Mouse (Mus musculus) CH12.LX (cell line): ENCODE measurements around the gene Lrrc23. TPM values are rescaled to one million over a fixed set of nuclear protein-coding genes. Genes with fewer than 3 reads are reported as not detected.

ENCODE experiments used
- DNase-seq: peaks from one replicate; pipeline ENCODE4 v3.0.0-alpha.2; 2013; ENCODE audit errors: extremely low read depth
- H3K27ac ChIP-seq: 2 replicates; pipeline ENCODE4 v1.5.1; 2012; ENCODE audit warnings: low read depth, mild to moderate bottlenecking, control low read depth, moderate library complexity; ENCODE audit not compliant: insufficient read depth
- H3K27me3 ChIP-seq: replicated peaks from 2 replicates; pipeline ENCODE3; 2012; ENCODE audit warnings: inconsistent platforms
- H3K36me3 ChIP-seq, 2 experiments: replicated peaks in 1 of 2; 2 replicates each; pipeline versions ENCODE3 to v1.6.1; 2012; ENCODE audit warnings: inconsistent platforms in 1 of 2, low read length in 1 of 2, mild to moderate bottlenecking in 1 of 2, mixed read lengths in 1 of 2, moderate library complexity in 1 of 2; ENCODE audit not compliant: control insufficient read depth in 1 of 2, insufficient read depth in 1 of 2
- H3K4me1 ChIP-seq, 2 experiments: 2 replicates each; pipeline ENCODE4 v1.6.1; 2012; ENCODE audit warnings: inconsistent platforms in 1 of 2, moderate library complexity in 1 of 2; ENCODE audit not compliant: insufficient read depth in 2 of 2, control insufficient read depth in 1 of 2
- H3K4me2 ChIP-seq: 2 replicates; pipeline ENCODE4 v1.6.1; 2012; ENCODE audit warnings: low read depth, mild to moderate bottlenecking, control low read depth; ENCODE audit not compliant: poor library complexity, insufficient read depth, severe bottlenecking
- H3K4me3 ChIP-seq, 3 experiments: fragments of 150-350 bp in 1 of 3; sonication (generic) in 1 of 3; replicated peaks in 1 of 3; 2 replicates each; pipeline versions ENCODE3 to v1.5.1; 2011 to 2012; ENCODE audit warnings: low read depth in 2 of 3, low read length in 2 of 3, mild to moderate bottlenecking in 2 of 3, moderate library complexity in 2 of 3, control low read depth in 1 of 3, improper control_type of control experiment in 1 of 3, inconsistent platforms in 1 of 3, mixed read lengths in 1 of 3; ENCODE audit not compliant: poor library complexity in 1 of 3
- H3K79me2 ChIP-seq: replicated peaks from 2 replicates; pipeline ENCODE4 v1.6.1; 2012; ENCODE audit warnings: mild to moderate bottlenecking, moderate library complexity; ENCODE audit not compliant: control insufficient read depth, poor library complexity, insufficient read depth, severe bottlenecking; ENCODE audit errors: extremely low read depth
- H3K9ac ChIP-seq: 2 replicates; pipeline ENCODE4 v1.6.1; 2012; ENCODE audit warnings: low read depth, mild to moderate bottlenecking, control low read depth, moderate library complexity; ENCODE audit not compliant: insufficient read depth
- H3K9me3 ChIP-seq: replicated peaks from 2 replicates; pipeline ENCODE3; 2012; ENCODE audit warnings: low read length, inconsistent platforms, mixed read lengths
- BHLHE40 ChIP-seq: IDR thresholded peaks from 2 replicates; pipeline ENCODE4 v1.6.1; 2011; ENCODE audit warnings: mild to moderate bottlenecking, low read depth, low read length, improper control_type of control experiment
- CHD2 ChIP-seq: IDR thresholded peaks from 2 replicates; pipeline ENCODE4 v1.6.1; 2011; ENCODE audit warnings: low read length, improper control_type of control experiment
- E2F4 ChIP-seq: IDR thresholded peaks from 2 replicates; pipeline ENCODE4 v1.6.1; 2011; ENCODE audit warnings: low read depth, low read length, improper control_type of control experiment; ENCODE audit not compliant: insufficient replicate concordance
- ELF1 ChIP-seq: IDR thresholded peaks from 2 replicates; pipeline ENCODE4 v1.6.1; 2014; ENCODE audit warnings: low read depth, mild to moderate bottlenecking, inconsistent platforms, low read length, improper control_type of control experiment
- IRF4 ChIP-seq: IDR thresholded peaks from 2 replicates; pipeline ENCODE4 v1.6.1; 2014; ENCODE audit warnings: low read depth, mild to moderate bottlenecking, inconsistent platforms, low read length, improper control_type of control experiment
- JUND ChIP-seq: conservative IDR thresholded peaks from 2 replicates; pipeline ENCODE4 v1.6.1; 2011; ENCODE audit warnings: low read depth, low read length, improper control_type of control experiment
- MYC ChIP-seq: IDR thresholded peaks from 2 replicates; pipeline ENCODE4 v1.6.1; 2011; ENCODE audit warnings: low read depth, mild to moderate bottlenecking, improper control_type of control experiment, low read length
- NELFE ChIP-seq: IDR thresholded peaks from 2 replicates; pipeline ENCODE4 v1.6.1; 2011; ENCODE audit warnings: low read depth, low read length, improper control_type of control experiment
- TCF12 ChIP-seq: IDR thresholded peaks from 2 replicates; pipeline ENCODE4 v1.6.1; 2014; ENCODE audit warnings: low read depth, mild to moderate bottlenecking, inconsistent platforms, low read length, improper control_type of control experiment
- USF1 ChIP-seq: IDR thresholded peaks from 2 replicates; pipeline ENCODE4 v1.6.1; 2014; ENCODE audit warnings: low read depth, mild to moderate bottlenecking, inconsistent platforms, low read length, improper control_type of control experiment
- ZC3H11A ChIP-seq: IDR thresholded peaks from 2 replicates; pipeline ENCODE4 v1.6.1; 2012; ENCODE audit warnings: low read depth, mild to moderate bottlenecking, inconsistent platforms, low read length, improper control_type of control experiment
- ZKSCAN1 ChIP-seq: IDR thresholded peaks from 2 replicates; pipeline ENCODE4 v1.6.1; 2012; ENCODE audit warnings: low read depth, inconsistent platforms, low read length, improper control_type of control experiment, borderline replicate concordance
- dilution Hi-C: fragments of 300-500 bp; cut with MboI; formaldehyde crosslinking; loops from 2 replicates; pipeline ENCODE4 v1.14.3; 2020; ENCODE audit warnings: low sequenced_read_pairs; ENCODE audit not compliant: extremely low pct_unique_long_range_greater_than_20kb, extremely low pct_ligation_motif_present
- in situ Hi-C: fragments of 300-500 bp; cut with MboI; formaldehyde crosslinking; loops from 3 replicates; pipeline ENCODE4 v1.14.3; 2019; ENCODE audit warnings: low sequenced_read_pairs, low pct_ligation_motif_present, low pct_unique_long_range_greater_than_20kb, mixed read lengths
- polyA plus RNA-seq: library from polyadenylated mRNA; unstranded; fragments of >175 nt; gene quantifications from 2 replicates; pipeline ENCODE4 v1.2.1, GENCODE M21; 2012; ENCODE audit warnings: low read depth; ENCODE audit not compliant: insufficient read length
- total RNA-seq, 2 experiments: library from RNA; depleted of rRNA; stranded (reverse); fragments of 300-350 nt in 1 of 2; fragments of >200 nt in 1 of 2; gene quantifications; 2 replicates each; pipeline ENCODE4 v1.2.3; 2012 to 2014

Gene Lrrc23
- total and polyA plus RNA-seq, 3 experiments = 0.20 TPM; not detected in 2

GRCm38 (mm10) chr6:124753861-124754260 lies 25.7 kb downstream of the Lrrc23 start:
- H3K27me3 ChIP-seq = no peaks in the 10 kb centered on the region
- H3K4me1 ChIP-seq = peaks cover 5 to 35% of the 10 kb centered on the region in 2 experiments
- H3K4me2 ChIP-seq = no peak overlapping the region
- dilution Hi-C loops (no loop called here), in situ Hi-C loops (no loop called here)
- H3K9ac ChIP-seq = no peak overlapping the region
- no peak overlapping the region for H3K27ac ChIP-seq
- no peak for DNase-seq
- no peaks in the 10 kb centered on the region for H3K9me3 ChIP-seq
- TF ChIP-seq TCF12 (no peak), CHD2 (no peak), NELFE (no peak), BHLHE40 (no peak), E2F4 (no peak), JUND (no peak)
- H3K4me3 ChIP-seq = no peak overlapping the region
- H3K36me3 ChIP-seq = peaks cover 3 to 41% of the 10 kb centered on the region in 2 experiments
- peaks cover 8% of the 10 kb centered on the region; the same call in 1 of the 2 replicates for H3K79me2 ChIP-seq

GRCm38 (mm10) chr6:124750405-124750804 lies 29.1 kb downstream of the Lrrc23 start:
- H3K4me2 ChIP-seq = no peak overlapping the region
- in situ Hi-C loops (no loop called here), dilution Hi-C loops (no loop called here)
- H3K79me2 ChIP-seq = peaks cover 5% of the 10 kb centered on the region; the same call in 1 of the 2 replicates
- DNase-seq = no peak
- H3K36me3 ChIP-seq = peaks cover 20 to 63% of the 10 kb centered on the region in 2 experiments
- no peaks in the 10 kb centered on the region for H3K27me3 ChIP-seq
- TF ChIP-seq IRF4 = no peak
- no peak for TF ChIP-seq ZKSCAN1
- TF ChIP-seq ZC3H11A = no peak
- no peak for TF ChIP-seq ELF1
- no peak for TF ChIP-seq BHLHE40
- no peak for TF ChIP-seq MYC
- TF ChIP-seq E2F4 = no peak
- TF ChIP-seq USF1 = no peak
- no peak for TF ChIP-seq TCF12
- H3K9ac ChIP-seq = no peak overlapping the region
- H3K4me1 ChIP-seq = peaks cover 4 to 22% of the 10 kb centered on the region in 2 experiments
- H3K27ac ChIP-seq = no peak overlapping the region
- no peaks in the 10 kb centered on the region for H3K9me3 ChIP-seq
- no peak overlapping the region for H3K4me3 ChIP-seq
